ENCODE assay signal across 23 mouse cellular contexts in genomic region chr12:82173623-82174022, GRCm38 (mm10).
"Had no signal": no experiment of that assay in that cellular context is flagged by ENCODE, and none has a peak within 500 bp of the region (broad histone marks: within the 10 kb centered on the region; RNA-seq: fewer than 3 reads in every experiment).

No protein-coding gene starts in this region.

- H3K9me3 ChIP-seq: limb, embryonic 10.5 days; limb, embryonic 13.5 days; liver, embryonic 12.5 days; liver, embryonic 15.5 days; lung, embryonic 15.5 days; megakaryocyte, embryonic 14.5 days; midbrain, embryonic 12.5 days; midbrain, embryonic 15.5 days; neural tube, embryonic 12.5 days; neural tube, embryonic 15.5 days had no signal

- DNase-seq: kidney, adult 18-20 months; kidney, adult 9 months; kidney, postnatal 25 days; layer of hippocampus, adult 9-11 months; liver; lung, adult 18-20 months; lung, postnatal 10 days; lung, postnatal 36 days; right cerebral cortex, adult 18-20 months; right cerebral cortex, postnatal 14 days; thymus, postnatal 36 days had no signal

- H3K27me3 ChIP-seq: limb, embryonic 13.5 days; lung, embryonic 15.5 days; megakaryocyte, embryonic 14.5 days; midbrain, embryonic 12.5 days; midbrain, embryonic 15.5 days; neural tube, embryonic 12.5 days; neural tube, embryonic 15.5 days had no signal

- H3K36me3 ChIP-seq: liver, embryonic 15.5 days; lung, embryonic 15.5 days; midbrain, embryonic 12.5 days; midbrain, embryonic 15.5 days; neural tube, embryonic 12.5 days; neural tube, embryonic 15.5 days had no signal

- H3K4me2 ChIP-seq: limb, embryonic 13.5 days; liver, embryonic 12.5 days; liver, embryonic 15.5 days; lung, embryonic 15.5 days; midbrain, embryonic 12.5 days; midbrain, embryonic 15.5 days; neural tube, embryonic 12.5 days; neural tube, embryonic 15.5 days had no signal

- H3K27ac ChIP-seq: layer of hippocampus, adult 2 months; limb, embryonic 10.5 days; limb, embryonic 13.5 days; liver, embryonic 12.5 days; liver, embryonic 15.5 days; lung, embryonic 15.5 days; midbrain, embryonic 12.5 days; midbrain, embryonic 15.5 days; neural tube, embryonic 12.5 days; neural tube, embryonic 15.5 days had no signal

- H3K4me3 ChIP-seq: limb, embryonic 10.5 days; limb, embryonic 13.5 days; liver, embryonic 12.5 days; liver, embryonic 15.5 days; lung, embryonic 15.5 days; megakaryocyte, embryonic 14.5 days; midbrain, embryonic 12.5 days; midbrain, embryonic 15.5 days; myocyte; neural tube, embryonic 12.5 days; neural tube, embryonic 15.5 days had no signal

- ATAC-seq: liver, embryonic 12.5 days; midbrain, embryonic 15.5 days had no signal

- H3K9ac ChIP-seq: limb, embryonic 13.5 days; liver, embryonic 12.5 days; liver, embryonic 15.5 days; lung, embryonic 15.5 days; midbrain, embryonic 12.5 days; midbrain, embryonic 15.5 days; neural tube, embryonic 12.5 days; neural tube, embryonic 15.5 days had no signal
